Mouse (Mus musculus) heart, embryonic 10.5 days (tissue): ENCODE data around the gene Slc16a7. TPM values are rescaled to one million over a fixed set of nuclear protein-coding genes. Genes with fewer than 3 reads are reported as not detected.

Source experiments
- DNase-seq: peaks from one replicate; pipeline ENCODE4 v3.0.0-alpha.2; 2017; ENCODE audit warnings: low spot score
- H3K27ac ChIP-seq: fragments of 300-500 bp; sonication (generic); 2 replicates; pipeline ENCODE4 v1.5.1; 2016; ENCODE audit warnings: mild to moderate bottlenecking
- H3K27me3 ChIP-seq: fragments of 300-500 bp; sonication (generic); 2 replicates; pipeline ENCODE4 v1.6.1; 2016; ENCODE audit warnings: mild to moderate bottlenecking; ENCODE audit not compliant: poor library complexity, insufficient read depth, severe bottlenecking
- H3K36me3 ChIP-seq: fragments of 300-500 bp; sonication (generic); 2 replicates; pipeline ENCODE4 v1.6.1; 2016; ENCODE audit warnings: mild to moderate bottlenecking, moderate library complexity
- H3K4me1 ChIP-seq: fragments of 300-500 bp; sonication (generic); 2 replicates; pipeline ENCODE4 v1.6.1; 2016; ENCODE audit warnings: mild to moderate bottlenecking
- H3K4me3 ChIP-seq: fragments of 300-500 bp; sonication (generic); 2 replicates; pipeline ENCODE4 v1.5.1; 2016; ENCODE audit warnings: mild to moderate bottlenecking, moderate library complexity
- H3K9me3 ChIP-seq: fragments of 300-500 bp; sonication (generic); 2 replicates; pipeline ENCODE4 v1.6.1; 2016; ENCODE audit warnings: mild to moderate bottlenecking, moderate library complexity
- WGBS: fragments of 180-500 bp; shearing (Covaris S2); methylation state at CpG from one replicate; pipeline ENCODE4 v1.1.7; 2016; 5-methylcytosine and 5-hydroxymethylcytosine counted together
- polyA plus RNA-seq: library from polyadenylated mRNA; unstranded; fragments of >200 nt; fragmentation: Nextera tagmentation; extraction: Ambion mirVana; gene quantifications from 2 replicates; pipeline ENCODE4 v1.2.1, GENCODE M21; 2016

Slc16a7 gene
- polyA plus RNA-seq, 1 experiment from 2014 or later, result 4.6 TPM

DNA sequence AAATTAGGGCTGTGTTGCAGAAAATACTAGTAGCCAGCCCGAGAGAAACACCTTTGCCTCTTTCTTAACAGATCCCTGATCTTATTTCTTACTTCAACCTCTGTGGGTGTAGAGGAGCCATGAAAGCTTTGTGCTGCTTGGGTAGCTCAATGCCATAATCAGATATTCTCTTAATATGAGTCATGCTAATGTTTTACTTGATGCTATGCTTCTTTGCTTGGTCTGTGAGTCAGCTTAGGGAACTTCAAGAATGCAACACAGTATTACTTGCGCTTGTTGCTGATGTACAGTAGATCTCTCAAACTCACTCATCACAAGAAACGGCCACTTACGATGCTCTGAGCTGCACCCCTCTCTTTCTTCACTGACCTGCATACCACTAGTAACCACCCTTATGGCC, 133.4 kb downstream of the Slc16a7 start:
- 91% methylated on average over 4 of the region's 4 CpGs for WGBS
- H3K9me3 ChIP-seq, result no peaks in the 10 kb centered on the region

DNA sequence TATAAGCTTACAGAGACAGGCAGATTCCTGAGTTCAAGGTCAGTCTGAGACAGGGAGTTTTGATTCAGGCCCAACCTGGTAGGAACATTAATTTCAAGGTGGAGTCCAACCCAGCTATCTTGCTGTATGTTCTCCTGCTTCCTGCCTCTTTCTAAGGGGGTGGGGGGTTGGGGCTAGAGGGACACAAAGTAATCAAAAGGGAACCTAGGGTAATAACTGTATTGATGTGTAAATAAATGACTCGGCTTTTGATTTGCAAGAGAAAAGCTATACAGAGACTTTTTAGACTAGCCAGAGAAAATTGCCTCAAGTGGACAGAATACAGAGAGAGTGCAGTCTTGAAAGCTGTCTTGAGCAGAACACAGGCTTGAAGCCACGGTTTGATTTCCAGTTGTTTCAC, 174.7 kb downstream of the Slc16a7 start:
- Histone ChIP-seq H3K4me1 (no peaks in the 10 kb centered on the region), H3K27me3 (no peaks in the 10 kb centered on the region), H3K27ac (no peak overlapping the region), H3K36me3 (no peaks in the 10 kb centered on the region), H3K4me3 (no peak overlapping the region), H3K9me3 (no peaks in the 10 kb centered on the region)
- DNase-seq, result no peak
- WGBS, result 79% methylated on average over 2 of the region's 2 CpGs

More for the DNA sequence above, 133.4 kb downstream of the Slc16a7 start:
- no peak for DNase-seq
- Histone ChIP-seq H3K27ac (no peak overlapping the region), H3K27me3 (no peaks in the 10 kb centered on the region), H3K4me1 (no peaks in the 10 kb centered on the region), H3K4me3 (no peak overlapping the region), H3K36me3 (no peaks in the 10 kb centered on the region)

DNA sequence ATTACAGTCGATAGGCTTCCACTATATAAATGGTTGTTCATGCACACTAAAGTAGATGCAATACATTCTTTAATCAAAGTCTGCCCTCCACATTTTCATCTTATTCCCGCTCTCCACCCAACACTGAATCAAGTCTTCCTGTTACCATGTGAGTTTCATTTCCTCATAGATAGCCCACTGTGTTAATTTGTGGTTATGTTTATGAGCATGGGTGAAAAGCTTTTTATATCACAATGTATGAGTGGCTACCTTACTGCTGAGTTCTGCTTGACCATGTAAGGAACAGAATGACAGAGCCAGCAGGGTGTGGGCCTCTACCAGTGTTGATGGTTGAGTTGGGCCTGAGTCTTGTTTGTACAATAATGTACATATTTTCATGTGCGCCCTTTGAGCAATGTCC, 175.5 kb downstream of the Slc16a7 start:
- Histone ChIP-seq H3K4me1 (no peaks in the 10 kb centered on the region), H3K9me3 (no peaks in the 10 kb centered on the region), H3K27me3 (no peaks in the 10 kb centered on the region), H3K36me3 (no peaks in the 10 kb centered on the region), H3K4me3 (no peak overlapping the region), H3K27ac (no peak overlapping the region)
- 89% methylated on average over 3 of the region's 3 CpGs for WGBS
- no peak for DNase-seq

DNA sequence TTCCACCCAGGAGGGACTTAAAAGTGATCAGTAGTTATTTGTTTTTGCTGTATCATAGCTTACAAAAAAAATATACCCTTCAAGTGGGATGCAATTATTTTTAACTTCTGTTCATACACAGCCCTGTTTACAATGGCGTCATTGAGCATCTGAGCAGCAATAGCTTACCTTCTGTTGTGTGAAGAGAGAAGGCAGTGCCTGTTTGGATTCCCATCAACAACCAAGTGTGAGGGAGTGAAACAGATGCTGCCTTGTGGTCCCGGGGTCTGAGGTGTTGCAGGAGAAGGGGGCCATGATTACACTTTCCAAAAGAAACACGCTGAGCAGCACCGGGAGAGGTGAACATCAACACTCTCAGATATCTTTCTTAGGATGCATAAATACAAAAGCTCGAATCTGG, 201.7 kb downstream of the Slc16a7 start:
- H3K9me3 ChIP-seq, result no peaks in the 10 kb centered on the region
- no peak for DNase-seq
- no peak overlapping the region for H3K4me3 ChIP-seq
- no peaks in the 10 kb centered on the region for H3K4me1 ChIP-seq
- 66% methylated on average over 5 of the region's 5 CpGs for WGBS
- H3K27ac ChIP-seq, result no peak overlapping the region
- no peaks in the 10 kb centered on the region for H3K27me3 ChIP-seq
- no peaks in the 10 kb centered on the region for H3K36me3 ChIP-seq

DNA sequence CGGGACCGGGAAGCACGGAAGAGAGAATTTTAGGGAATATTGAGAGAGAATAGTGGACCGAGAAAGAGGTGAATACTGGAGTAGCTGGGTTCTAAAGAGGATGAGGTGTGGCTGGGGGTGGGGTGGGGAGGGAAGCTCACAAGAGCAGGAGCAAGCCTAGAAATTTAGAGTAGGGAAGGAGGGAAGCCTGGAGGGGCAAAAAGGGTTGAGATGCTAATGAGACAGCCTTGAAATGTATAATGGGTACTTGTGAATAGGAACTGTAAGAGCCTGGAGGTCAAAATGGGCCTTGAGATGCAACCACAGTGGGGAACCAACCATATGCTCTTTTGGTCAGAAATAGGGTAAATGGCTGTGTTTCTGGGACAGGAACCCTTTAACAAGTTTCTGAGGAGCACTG, 203.9 kb downstream of the Slc16a7 start:
- Histone ChIP-seq H3K4me3 (no peak overlapping the region), H3K4me1 (no peaks in the 10 kb centered on the region), H3K27me3 (no peaks in the 10 kb centered on the region), H3K9me3 (no peaks in the 10 kb centered on the region), H3K36me3 (no peaks in the 10 kb centered on the region), H3K27ac (no peak overlapping the region)
- WGBS, result 86% methylated on average over 4 of the region's 4 CpGs
- DNase-seq, result no peak

DNA sequence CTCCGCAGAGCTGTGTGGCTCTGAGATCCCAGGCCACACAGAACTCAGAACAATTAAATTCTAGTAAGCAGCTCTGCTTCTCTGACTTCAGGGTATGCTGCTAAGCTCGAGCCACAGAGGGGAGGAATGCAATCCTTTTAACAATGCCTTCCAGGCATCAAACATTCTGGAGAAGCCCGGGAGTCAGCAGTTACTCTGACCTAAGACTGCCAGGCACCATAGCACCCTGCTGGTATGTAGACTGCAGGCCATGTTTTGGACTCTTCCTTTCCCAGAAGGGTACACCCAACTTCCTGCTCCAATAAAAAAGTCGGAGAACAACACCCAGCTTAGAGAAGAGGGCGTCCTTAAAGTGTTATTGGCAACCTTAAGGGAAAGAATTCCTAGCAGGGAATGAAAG, 205.1 kb downstream of the Slc16a7 start:
- no peaks in the 10 kb centered on the region for H3K4me1 ChIP-seq
- no peaks in the 10 kb centered on the region for H3K27me3 ChIP-seq
- H3K27ac ChIP-seq, result no peak overlapping the region
- H3K4me3 ChIP-seq, result no peak overlapping the region
- no peaks in the 10 kb centered on the region for H3K36me3 ChIP-seq
- H3K9me3 ChIP-seq, result no peaks in the 10 kb centered on the region
- DNase-seq, result no peak
- whole genome bisulfite sequencing, result 51% methylated on average over 5 of the region's 5 CpGs

DNA sequence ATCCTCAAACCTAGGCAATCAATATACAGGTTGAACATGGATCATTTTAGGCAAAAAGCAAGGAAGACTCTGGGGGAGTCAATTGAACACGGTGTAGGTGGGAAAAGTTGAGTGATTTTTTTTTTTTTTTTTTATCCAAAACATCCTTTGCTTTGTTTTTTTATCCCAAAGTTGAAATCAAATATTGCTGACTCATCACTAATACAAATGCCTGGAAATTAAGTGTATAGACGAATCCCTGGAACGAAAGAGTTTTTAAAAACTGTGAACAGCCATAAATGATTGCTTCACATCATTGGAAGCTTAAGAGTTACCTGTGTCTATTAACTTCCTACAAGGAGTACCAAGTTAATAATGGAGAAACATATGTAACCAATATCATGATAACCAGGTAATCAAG, 206.7 kb downstream of the Slc16a7 start:
- Histone ChIP-seq H3K36me3 (no peaks in the 10 kb centered on the region), H3K27me3 (no peaks in the 10 kb centered on the region), H3K27ac (no peak overlapping the region), H3K4me3 (no peak overlapping the region), H3K9me3 (no peaks in the 10 kb centered on the region), H3K4me1 (no peaks in the 10 kb centered on the region)
- 84% methylated on average over 3 of the region's 3 CpGs for whole genome bisulfite sequencing
- no peak for DNase-seq

DNA sequence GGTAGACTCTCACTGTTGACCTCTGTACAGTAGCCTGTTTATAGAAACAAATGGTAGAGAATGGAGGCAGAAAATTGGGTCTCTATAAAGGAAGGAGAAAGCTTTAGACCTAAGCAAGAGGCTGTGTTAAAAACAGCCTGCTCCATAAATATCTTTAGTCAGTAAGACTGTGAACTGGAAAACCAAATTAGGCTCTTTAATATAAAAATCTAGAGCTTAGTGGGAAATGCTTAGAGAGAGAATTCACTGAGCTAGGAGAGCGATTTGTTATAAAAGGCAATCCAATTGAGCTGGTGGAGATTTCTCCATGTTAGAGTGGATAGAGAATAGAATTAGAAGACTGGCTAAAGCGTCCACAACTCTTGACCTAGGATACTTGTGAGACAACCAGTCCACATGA, 211.5 kb downstream of the Slc16a7 start:
- Histone ChIP-seq H3K4me3 (no peak overlapping the region), H3K27me3 (no peaks in the 10 kb centered on the region), H3K9me3 (no peaks in the 10 kb centered on the region), H3K4me1 (no peaks in the 10 kb centered on the region), H3K27ac (no peak overlapping the region), H3K36me3 (no peaks in the 10 kb centered on the region)
- DNase-seq, result no peak
- 79% methylated on average over 2 of the region's 2 CpGs for WGBS

DNA sequence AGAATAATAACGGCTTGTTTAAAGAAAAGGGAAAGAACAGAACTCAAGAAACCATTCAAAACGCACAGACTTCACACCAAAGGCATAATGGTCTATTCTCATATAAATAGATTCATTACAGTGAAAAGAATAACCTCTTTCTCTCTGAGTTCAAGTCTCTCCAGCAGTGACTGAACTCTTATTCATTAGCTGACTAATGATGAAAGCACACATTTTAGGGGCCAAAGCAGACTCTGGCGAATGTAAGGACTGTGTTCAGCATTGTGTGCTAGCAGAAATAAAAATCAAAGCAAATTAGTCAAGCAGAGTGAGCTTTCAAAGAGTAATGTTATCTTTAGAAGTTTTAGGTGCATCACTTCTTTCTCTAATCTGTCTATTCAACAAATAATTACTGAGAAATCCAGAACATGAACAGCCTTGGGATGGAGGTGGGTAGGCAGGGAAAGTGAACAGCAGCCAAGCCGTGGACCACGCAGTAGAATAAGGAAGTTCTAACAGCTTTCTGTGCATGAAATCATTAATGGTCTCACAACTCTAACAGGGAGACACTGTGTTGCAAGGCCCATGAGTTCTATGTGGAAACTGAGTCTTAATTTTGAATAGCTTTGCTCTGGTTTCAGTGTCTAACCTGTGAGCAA, 214.1 kb downstream of the Slc16a7 start:
- WGBS, result 79% methylated on average over 5 of the region's 5 CpGs
- Histone ChIP-seq H3K4me1 (no peaks in the 10 kb centered on the region), H3K27ac (no peak overlapping the region), H3K4me3 (no peak overlapping the region), H3K27me3 (no peaks in the 10 kb centered on the region), H3K9me3 (no peaks in the 10 kb centered on the region), H3K36me3 (no peaks in the 10 kb centered on the region)
- DNase-seq, result no peak

DNA sequence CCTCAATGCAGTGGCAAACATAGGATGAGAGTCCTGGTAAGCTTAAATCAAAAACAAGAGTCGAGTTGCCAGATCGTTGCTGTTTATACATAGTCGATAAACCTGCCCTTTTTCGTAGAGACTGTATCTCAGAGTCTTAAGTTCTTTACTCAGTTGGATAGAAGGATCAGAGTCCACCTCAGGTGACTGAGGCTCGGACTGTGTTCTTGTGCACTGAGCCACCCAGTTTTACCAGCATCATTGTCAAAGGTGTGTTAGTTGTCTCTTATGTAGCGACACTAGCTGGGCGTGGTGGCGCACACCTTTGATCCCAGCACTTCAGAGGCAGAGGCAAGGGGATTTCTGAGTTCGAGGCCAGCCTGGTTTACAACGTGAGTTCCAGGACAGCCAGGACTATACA, 217.6 kb downstream of the Slc16a7 start:
- H3K9me3 ChIP-seq, result no peaks in the 10 kb centered on the region
- no peak overlapping the region for H3K4me3 ChIP-seq
- no peaks in the 10 kb centered on the region for H3K27me3 ChIP-seq
- H3K27ac ChIP-seq, result no peak overlapping the region
- DNase-seq, result no peak
- 87% methylated on average over 10 of the region's 10 CpGs for WGBS
- H3K36me3 ChIP-seq, result no peaks in the 10 kb centered on the region
- no peaks in the 10 kb centered on the region for H3K4me1 ChIP-seq

DNA sequence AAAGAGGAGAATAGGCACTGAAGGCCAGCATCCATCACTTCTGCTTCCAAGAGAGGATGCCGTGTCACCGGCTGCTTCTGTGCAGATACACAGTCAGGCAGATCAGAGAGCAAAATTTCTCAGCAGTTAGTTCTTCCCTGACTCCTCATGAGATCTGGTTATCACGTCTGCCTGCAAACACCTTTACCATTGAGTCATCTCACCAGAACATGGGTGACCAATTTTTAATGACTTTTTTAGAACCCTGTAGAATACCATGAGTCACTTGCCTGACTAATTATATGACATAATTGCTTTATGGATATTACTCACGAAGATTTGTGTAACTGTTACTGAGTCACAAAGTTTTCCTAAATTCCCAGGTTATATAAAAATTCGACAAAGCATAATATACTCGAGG, 218.1 kb downstream of the Slc16a7 start:
- Histone ChIP-seq H3K4me1 (no peaks in the 10 kb centered on the region), H3K27me3 (no peaks in the 10 kb centered on the region), H3K27ac (no peak overlapping the region), H3K36me3 (no peaks in the 10 kb centered on the region), H3K9me3 (no peaks in the 10 kb centered on the region), H3K4me3 (no peak overlapping the region)
- no peak for DNase-seq
- WGBS, result 78% methylated on average over 6 of the region's 6 CpGs
